In the genomic region with DNA sequence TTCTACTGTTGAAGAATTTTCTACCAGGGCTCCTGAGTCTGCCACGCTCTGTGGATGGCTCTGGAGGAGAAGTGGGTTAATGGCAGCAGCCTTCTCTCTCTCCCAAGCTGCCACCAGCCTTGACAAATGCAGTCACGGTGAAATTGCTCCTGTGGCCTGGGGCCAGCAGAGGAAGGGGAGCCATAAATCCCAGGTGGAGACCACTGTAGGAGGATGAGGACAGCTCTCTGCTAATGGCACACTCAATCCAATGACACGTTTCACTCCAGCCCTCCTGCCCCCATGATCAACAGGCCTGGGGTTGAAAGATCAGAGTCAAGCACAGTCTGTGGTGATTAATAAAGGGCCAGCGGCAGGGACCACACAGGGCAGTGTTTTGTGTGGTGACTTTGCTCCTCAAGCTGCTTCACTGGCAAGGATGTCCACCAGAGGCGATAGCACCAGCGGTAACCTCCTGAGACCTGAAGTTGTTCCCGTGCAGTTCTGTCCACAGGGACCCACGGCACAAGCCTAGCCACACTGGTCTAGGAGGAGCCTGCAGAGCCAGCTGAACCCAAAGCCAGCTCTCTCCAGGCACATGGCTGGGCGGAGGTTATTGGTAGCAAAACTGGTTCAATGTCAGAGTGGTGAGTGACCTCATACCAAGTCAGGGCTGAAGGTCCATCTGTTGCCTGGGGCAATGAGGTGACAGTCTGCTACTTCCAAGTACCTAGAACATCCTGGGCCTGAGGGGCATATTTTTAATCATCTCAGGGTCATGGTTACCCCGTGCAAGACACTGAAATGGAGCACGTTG, we compare ENCODE assay signal across 36 mouse cellular contexts. TPM values are rescaled to one million over a fixed set of nuclear protein-coding genes. Genes with fewer than 3 reads are reported as not detected.
DNase-seq lines count a peak whose midpoint lies in the region; ATAC-seq lines count a peak whose summit lies in the region.
"Had no signal": no experiment of that assay in that cellular context is flagged by ENCODE, and none has a peak within 500 bp of the region (broad histone marks: within the 10 kb centered on the region; RNA-seq: fewer than 3 reads in every experiment).

No protein-coding gene starts in this region.

- H3K27ac ChIP-seq in hindbrain, embryonic 13.5 days, result no peak overlapping the region
- no peak overlapping the region for H3K27ac ChIP-seq in hindbrain, embryonic 14.5 days
- no peak overlapping the region for H3K27ac ChIP-seq in neural tube, embryonic 12.5 days
- H3K27ac ChIP-seq: embryonic facial prominence, embryonic 13.5 days; forebrain, embryonic 10.5 days; gastrocnemius, adult 2 months; kidney, embryonic 15.5 days; layer of hippocampus, adult 2 months; left cerebral cortex, adult 2 months; limb, embryonic 12.5 days; liver, embryonic 15.5 days; midbrain, embryonic 12.5 days had no signal

- no peaks in the 10 kb centered on the region for H3K36me3 ChIP-seq in hindbrain, embryonic 13.5 days
- H3K36me3 ChIP-seq in hindbrain, embryonic 14.5 days (replicated peaks; ENCODE audit: control insufficient read depth, insufficient read depth), result no peaks in the 10 kb centered on the region
- no peaks in the 10 kb centered on the region for H3K36me3 ChIP-seq in neural tube, embryonic 12.5 days
- H3K36me3 ChIP-seq: embryonic facial prominence, embryonic 13.5 days; forebrain, embryonic 10.5 days; G1E; kidney, embryonic 15.5 days; limb, embryonic 12.5 days; liver, embryonic 15.5 days; midbrain, embryonic 12.5 days had no signal

- H3K9ac ChIP-seq in hindbrain, embryonic 13.5 days, result no peak overlapping the region
- H3K9ac ChIP-seq in hindbrain, embryonic 14.5 days, result no peak overlapping the region
- H3K9ac ChIP-seq in neural tube, embryonic 12.5 days, result no peak overlapping the region
- H3K9ac ChIP-seq: embryonic facial prominence, embryonic 13.5 days; kidney, embryonic 15.5 days; limb, embryonic 12.5 days; liver, embryonic 15.5 days; lung, embryonic 14.5 days; midbrain, embryonic 12.5 days had no signal

- no peaks in the 10 kb centered on the region for H3K4me1 ChIP-seq in hindbrain, embryonic 13.5 days (replicated peaks)
- no peaks in the 10 kb centered on the region for H3K4me1 ChIP-seq in hindbrain, embryonic 14.5 days (replicated peaks; ENCODE audit: control insufficient read depth, insufficient read depth, low read length)
- H3K4me1 ChIP-seq in neural tube, embryonic 12.5 days, result peaks cover 7% of the 10 kb centered on the region; the same call in 1 of the 2 replicates
- H3K4me1 ChIP-seq: embryonic facial prominence, embryonic 13.5 days; forebrain, embryonic 10.5 days; kidney, embryonic 15.5 days; limb, embryonic 12.5 days; liver, embryonic 15.5 days; midbrain, embryonic 12.5 days had no signal

- peak; percentile 28; the same call in 1 of the 2 replicates for ATAC-seq in hindbrain, embryonic 13.5 days (ENCODE audit: low FRiP score)
- ATAC-seq in hindbrain, embryonic 14.5 days (ENCODE audit: low FRiP score), result no peak
- peak; percentile 56 for ATAC-seq in neural tube, embryonic 12.5 days (ENCODE audit: low FRiP score, low read depth)
- ATAC-seq: forebrain, embryonic 16.5 days; intestine, embryonic 16.5 days had no signal

- WGBS in hindbrain, embryonic 13.5 days, result 78% methylated on average over 11 of the region's 11 CpGs
- WGBS in hindbrain, embryonic 14.5 days, result 79% methylated on average over 11 of the region's 11 CpGs
- 59% methylated on average over 11 of the region's 11 CpGs for WGBS in neural tube, embryonic 12.5 days

- no peak overlapping the region for H3K4me3 ChIP-seq in hindbrain, embryonic 13.5 days
- no peak overlapping the region for H3K4me3 ChIP-seq in hindbrain, embryonic 14.5 days (replicated peaks; ENCODE audit: low read length)
- no peak overlapping the region for H3K4me3 ChIP-seq in neural tube, embryonic 12.5 days
- H3K4me3 ChIP-seq: embryonic facial prominence, embryonic 13.5 days; forebrain, embryonic 10.5 days; gastrocnemius, adult 2 months; kidney, embryonic 15.5 days; layer of hippocampus, adult 2 months; left cerebral cortex, adult 2 months; limb, embryonic 12.5 days; liver, embryonic 15.5 days; midbrain, embryonic 12.5 days had no signal

- peak; percentile 80 for DNase-seq in adrenal gland, adult 2 months
- no peak for DNase-seq in adrenal gland, postnatal 4 days (ENCODE audit: low spot score in 2 of 2)
- no peak for DNase-seq in hindbrain, embryonic 14.5 days (ENCODE audit: low spot score)
- no peak for DNase-seq in neural tube, embryonic 10.5 days (ENCODE audit: extremely low spot score, low spot score)
- DNase-seq in thymus, postnatal 36 days, result no peak
- DNase-seq: cerebellum, adult 11-12 months; cerebellum, postnatal 10 days; gastrocnemius, adult 2 months; gastrocnemius, postnatal 36 days; heart, adult 18-20 months; heart, postnatal 36 days; kidney, postnatal 36 days; lung, embryonic 14.5 days; lung, postnatal 14 days; right cerebral cortex, postnatal 4 days; thymus, adult 2 months; thymus, postnatal 4 days had no signal

- H3K4me2 ChIP-seq in hindbrain, embryonic 13.5 days, result no peak overlapping the region
- H3K4me2 ChIP-seq in hindbrain, embryonic 14.5 days (replicated peaks), result no peak overlapping the region
- H3K4me2 ChIP-seq in neural tube, embryonic 12.5 days (replicated peaks), result no peak overlapping the region
- H3K4me2 ChIP-seq: embryonic facial prominence, embryonic 13.5 days; heart, embryonic 11.5 days; kidney, embryonic 15.5 days; limb, embryonic 12.5 days; liver, embryonic 15.5 days; lung, embryonic 14.5 days; midbrain, embryonic 12.5 days had no signal

- H3K9me3 ChIP-seq in hindbrain, embryonic 13.5 days, result no peaks in the 10 kb centered on the region
- no peaks in the 10 kb centered on the region for H3K9me3 ChIP-seq in hindbrain, embryonic 14.5 days (ENCODE audit: control insufficient read depth, low read length)
- H3K9me3 ChIP-seq in neural tube, embryonic 12.5 days, result no peaks in the 10 kb centered on the region
- H3K9me3 ChIP-seq: embryonic facial prominence, embryonic 13.5 days; forebrain, embryonic 10.5 days; G1E; kidney, embryonic 15.5 days; limb, embryonic 12.5 days; liver, embryonic 15.5 days; midbrain, embryonic 12.5 days had no signal

- H3K27me3 ChIP-seq in hindbrain, embryonic 13.5 days, result 0 out of 2 replicates have a peak, but pooled peaks cover 12% of the 10 kb centered on the region
- no peaks in the 10 kb centered on the region for H3K27me3 ChIP-seq in hindbrain, embryonic 14.5 days (ENCODE audit: control insufficient read depth, insufficient read depth, low read length)
- H3K27me3 ChIP-seq in neural tube, embryonic 12.5 days (replicated peaks), result no peaks in the 10 kb centered on the region
- H3K27me3 ChIP-seq: limb, embryonic 12.5 days; midbrain, embryonic 12.5 days had no signal

RNA-seq across cellular contexts. Expression of gene Otos, which starts 8.6 kb away (rescaled TPM):
- total RNA-seq in adrenal gland, adult 2 months (2021), result not detected
- 0.47 and 0.74 TPM in 2 replicates for polyA plus RNA-seq in adrenal gland, adult 2 months (2012; rRNA removed)
- under 1 TPM; 0.34 to 0.59 TPM for total RNA-seq in adrenal gland, postnatal 4 days (2021)
- 0.12 TPM in 1 of 2 replicates, not detected in the other for polyA plus RNA-seq in hindbrain, embryonic 13.5 days (2015; fragmentation: Nextera tagmentation; extraction: Ambion mirVana)
- 0.31 TPM in 1 of 2 replicates, not detected in the other for polyA plus RNA-seq in hindbrain, embryonic 14.5 days (2014; fragmentation: Nextera tagmentation; extraction: Ambion mirVana)
- 0.22 TPM in 1 of 2 replicates, not detected in the other for polyA plus RNA-seq in neural tube, embryonic 12.5 days (2016; fragmentation: Nextera tagmentation; extraction: Ambion mirVana)
- total RNA-seq: gastrocnemius, adult 2 months; gastrocnemius, postnatal 36 days; heart, adult 18-20 months; heart, postnatal 36 days; left cerebral cortex, adult 2 months; left cerebral cortex, postnatal 25 days; liver, adult 2 months had no signal
- polyA plus RNA-seq: embryonic facial prominence, embryonic 13.5 days; G1E; heart, embryonic 11.5 days; intestine, embryonic 16.5 days; limb, embryonic 12.5 days; liver, adult 2 months; lung, embryonic 14.5 days; midbrain, embryonic 12.5 days had no signal

RNA-seq across cellular contexts. Expression of gene Cops9, which starts 15.4 kb away (rescaled TPM):
- 100 to 1,000 TPM; 320 to 351 TPM for total RNA-seq in adrenal gland, adult 2 months (2021)
- polyA plus RNA-seq in adrenal gland, adult 2 months (2012; rRNA removed), result 51.9 and 62.0 TPM in 2 replicates
- 100 to 1,000 TPM; 292 to 315 TPM for total RNA-seq in adrenal gland, postnatal 4 days (2021)
- polyA plus RNA-seq in hindbrain, embryonic 13.5 days (2015; fragmentation: Nextera tagmentation; extraction: Ambion mirVana), result 597 TPM in 2 replicates
- 553 and 683 TPM in 2 replicates for polyA plus RNA-seq in hindbrain, embryonic 14.5 days (2014; fragmentation: Nextera tagmentation; extraction: Ambion mirVana)
- polyA plus RNA-seq in neural tube, embryonic 12.5 days (2016; fragmentation: Nextera tagmentation; extraction: Ambion mirVana), result 433 and 441 TPM in 2 replicates

RNA-seq across cellular contexts. Expression of gene Olfr12, which starts 39.6 kb away (rescaled TPM):
- total RNA-seq in adrenal gland, adult 2 months (2021), result not detected
- not detected in 2 replicates for polyA plus RNA-seq in adrenal gland, adult 2 months (2012; rRNA removed)
- not detected for total RNA-seq in adrenal gland, postnatal 4 days (2021)
- polyA plus RNA-seq in hindbrain, embryonic 13.5 days (2015; fragmentation: Nextera tagmentation; extraction: Ambion mirVana), result not detected in 2 replicates
- polyA plus RNA-seq in hindbrain, embryonic 14.5 days (2014; fragmentation: Nextera tagmentation; extraction: Ambion mirVana), result not detected in 2 replicates
- not detected in 2 replicates for polyA plus RNA-seq in neural tube, embryonic 12.5 days (2016; fragmentation: Nextera tagmentation; extraction: Ambion mirVana)
- total RNA-seq: gastrocnemius, adult 2 months; gastrocnemius, postnatal 36 days; heart, adult 18-20 months; heart, postnatal 36 days; left cerebral cortex, adult 2 months; left cerebral cortex, postnatal 25 days; liver, adult 2 months had no signal
- polyA plus RNA-seq: cortical plate, adult 2 months; embryonic facial prominence, embryonic 13.5 days; forebrain, embryonic 10.5 days; forebrain, embryonic 16.5 days; G1E; heart, embryonic 11.5 days; heart, embryonic 16.5 days; intestine, embryonic 16.5 days; kidney, embryonic 15.5 days; limb, embryonic 12.5 days; liver, adult 2 months; liver, embryonic 15.5 days; lung, embryonic 14.5 days; spleen, adult 2 months had no signal

RNA-seq across cellular contexts. Expression of gene Olfr1410, which starts 51.6 kb away (rescaled TPM):
- not detected for total RNA-seq in adrenal gland, adult 2 months (2021)
- polyA plus RNA-seq in adrenal gland, adult 2 months (2012; rRNA removed), result not detected in 2 replicates
- total RNA-seq in adrenal gland, postnatal 4 days (2021), result not detected
- not detected in 2 replicates for polyA plus RNA-seq in hindbrain, embryonic 13.5 days (2015; fragmentation: Nextera tagmentation; extraction: Ambion mirVana)
- not detected in 2 replicates for polyA plus RNA-seq in hindbrain, embryonic 14.5 days (2014; fragmentation: Nextera tagmentation; extraction: Ambion mirVana)
- polyA plus RNA-seq in neural tube, embryonic 12.5 days (2016; fragmentation: Nextera tagmentation; extraction: Ambion mirVana), result not detected in 2 replicates
- total RNA-seq: gastrocnemius, adult 2 months; gastrocnemius, postnatal 36 days; heart, adult 18-20 months; heart, postnatal 36 days; layer of hippocampus, adult 2 months; left cerebral cortex, adult 2 months; left cerebral cortex, postnatal 25 days; liver, adult 2 months had no signal
- polyA plus RNA-seq: cortical plate, adult 2 months; embryonic facial prominence, embryonic 13.5 days; forebrain, embryonic 10.5 days; forebrain, embryonic 16.5 days; G1E; heart, embryonic 11.5 days; heart, embryonic 16.5 days; intestine, embryonic 16.5 days; kidney, embryonic 15.5 days; limb, embryonic 12.5 days; liver, adult 2 months; liver, embryonic 15.5 days; lung, embryonic 14.5 days; midbrain, embryonic 12.5 days; spleen, adult 2 months had no signal
